Mouse (Mus musculus) bone marrow, adult 2 months (tissue): ENCODE measurements around the gene Il27. TPM values are rescaled to one million over a fixed set of nuclear protein-coding genes. Genes with fewer than 3 reads are reported as not detected.

Experiments
- H3K27ac ChIP-seq: fragments of 200-500 bp; 2 replicates; pipeline ENCODE4 v1.5.1; 2012; ENCODE audit warnings: low read depth, mild to moderate bottlenecking, control low read depth, inconsistent platforms, low read length; ENCODE audit not compliant: control insufficient read depth, poor library complexity, insufficient read depth
- H3K4me1 ChIP-seq: fragments of 200-500 bp; 2 replicates; pipeline ENCODE4 v1.6.1; 2011; ENCODE audit warnings: low read length; ENCODE audit not compliant: control insufficient read depth, insufficient read depth
- H3K4me3 ChIP-seq: fragments of 200-500 bp; replicated peaks from 2 replicates; pipeline ENCODE3; 2011; ENCODE audit warnings: mild to moderate bottlenecking, low read depth, low read length, control low read depth; ENCODE audit not compliant: control insufficient read depth
- CTCF ChIP-seq: fragments of 200-500 bp; IDR thresholded peaks from 2 replicates; pipeline ENCODE4 v1.5.1; 2011; ENCODE audit warnings: low read length, control low read depth; ENCODE audit not compliant: control insufficient read depth, insufficient read depth
- POLR2A ChIP-seq: fragments of 200-500 bp; IDR thresholded peaks from 2 replicates; pipeline ENCODE4 v1.6.1; 2011; ENCODE audit warnings: low read depth, mild to moderate bottlenecking, control low read depth, low read length, borderline replicate concordance; ENCODE audit not compliant: control insufficient read depth
- WGBS: fragments of 180-500 bp; shearing (Covaris S2); methylation state at CpG from one replicate; pipeline ENCODE4 v1.1.7; 2018; 5-methylcytosine and 5-hydroxymethylcytosine counted together
- polyA plus RNA-seq: library from polyadenylated mRNA; stranded (reverse); fragments of >200 nt; gene quantifications from 2 replicates; pipeline ENCODE4 v1.2.4, GENCODE M21; 2011; ENCODE audit warnings: low replicate concordance; ENCODE audit not compliant: missing spikeins, insufficient read depth, insufficient read length

Gene Il27
- polyA plus RNA-seq, 1 experiment: 6.0 TPM

- TF ChIP-seq POLR2A: no peak
- no peak for TF ChIP-seq CTCF
- no peaks in the 10 kb centered on the region; the same call in 1 of the 2 replicates for H3K4me1 ChIP-seq
- 7% methylated on average over 6 of the region's 6 CpGs for WGBS
- peak overlapping the region; percentile 79 for H3K4me3 ChIP-seq
- peak overlapping the region; percentile 90 for H3K27ac ChIP-seq
Measured at GRCm38 (mm10) chr7:126583761-126584160, 11.0 kb downstream of the Il27 start.

DNA sequence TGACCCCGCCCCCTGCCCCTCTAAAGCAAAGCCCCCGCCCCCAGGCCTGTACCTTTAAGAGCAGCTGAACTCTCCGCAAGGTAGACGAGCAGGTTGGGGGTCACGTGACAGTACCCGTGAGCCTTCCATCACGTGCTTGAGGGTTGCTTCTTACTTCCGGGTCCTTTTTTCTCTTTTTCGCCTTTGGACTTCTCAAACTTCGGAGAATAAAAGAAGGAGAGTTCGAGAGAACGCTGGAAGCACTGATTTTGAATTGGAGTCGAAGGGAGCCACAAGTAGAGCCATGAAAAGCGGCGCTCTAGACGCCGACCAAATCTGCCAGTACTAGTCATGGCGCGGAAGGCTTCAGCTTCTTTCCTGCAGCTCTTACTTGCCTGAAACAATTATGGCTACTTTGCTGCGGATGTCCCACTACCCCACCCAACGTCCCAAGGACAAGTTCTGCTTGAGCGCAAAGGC, 11.5 kb downstream of the Il27 start:
- H3K4me3 ChIP-seq: peak overlapping the region; percentile 79
- H3K4me1 ChIP-seq: no peaks in the 10 kb centered on the region; the same call in 1 of the 2 replicates
- H3K27ac ChIP-seq: peak overlapping the region; percentile 75
- WGBS: under 1% methylated on average over 22 of the region's 22 CpGs
- TF ChIP-seq POLR2A (no peak; the same call in 1 of the 2 replicates), CTCF (no peak)

GRCm38 (mm10) chr7:126582759-126583158, 12.0 kb downstream of the Il27 start:
- Histone ChIP-seq H3K4me3 (peak overlapping the region; percentile 79), H3K27ac (no peak overlapping the region), H3K4me1 (no peaks in the 10 kb centered on the region; the same call in 1 of the 2 replicates)
- 20% methylated on average over 20 of the region's 20 CpGs for WGBS
- TF ChIP-seq CTCF (no peak), POLR2A (no peak)

DNA sequence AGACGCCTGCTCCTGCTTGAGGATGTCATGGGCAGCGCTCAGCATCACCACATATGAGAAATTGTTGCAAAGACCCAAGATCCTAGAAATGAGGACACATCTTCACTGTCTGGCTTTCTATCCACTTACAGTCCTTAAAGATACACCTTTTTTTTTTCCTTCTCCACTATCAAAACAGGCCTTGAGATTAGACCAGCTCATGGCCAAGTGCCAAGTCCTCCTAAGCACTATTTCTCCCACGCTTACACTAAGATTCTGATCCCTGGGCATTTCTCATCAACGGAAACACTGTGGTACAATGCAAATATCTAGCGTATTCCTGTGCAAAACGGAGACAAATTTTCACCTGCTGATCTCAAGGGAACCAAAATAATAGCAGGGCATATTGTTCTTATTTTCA, 13.1 kb downstream of the Il27 start:
- H3K4me3 ChIP-seq: no peak overlapping the region
- TF ChIP-seq POLR2A: no peak
- H3K4me1 ChIP-seq: no peaks in the 10 kb centered on the region; the same call in 1 of the 2 replicates
- WGBS: 80% methylated on average over 6 of the region's 6 CpGs
- H3K27ac ChIP-seq: no peak overlapping the region

DNA sequence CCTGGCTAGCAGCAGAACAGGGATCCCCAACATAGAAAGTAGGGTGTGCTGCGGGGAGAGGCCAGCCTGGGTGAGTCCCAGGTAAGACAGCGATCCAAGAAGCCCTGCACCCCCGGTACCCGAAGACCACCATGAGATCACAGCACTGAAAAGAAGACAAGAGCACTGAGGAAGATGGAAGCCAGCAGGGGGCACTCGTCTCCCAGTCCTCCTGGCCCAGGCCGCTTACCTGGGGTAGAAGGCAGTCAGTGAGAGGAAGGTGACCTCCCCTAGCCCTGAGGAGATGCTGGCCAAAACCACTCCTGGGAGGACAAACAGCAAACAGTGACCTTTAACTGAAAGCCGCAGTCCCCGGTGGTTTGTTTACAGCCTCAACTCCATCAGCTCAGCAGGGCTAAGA, 15.6 kb downstream of the Il27 start:
- TF ChIP-seq CTCF (peak; percentile 66), POLR2A (no peak)
- no peak overlapping the region for H3K27ac ChIP-seq
- no peak overlapping the region for H3K4me3 ChIP-seq
- no peaks in the 10 kb centered on the region for H3K4me1 ChIP-seq
- WGBS: 71% methylated on average over 8 of the region's 8 CpGs

- H3K27ac ChIP-seq: no peak overlapping the region
- 53% methylated on average over 8 of the region's 8 CpGs for WGBS
- no peak for TF ChIP-seq POLR2A
- TF ChIP-seq CTCF: peak; percentile 67
- H3K4me1 ChIP-seq: no peaks in the 10 kb centered on the region
- H3K4me3 ChIP-seq: no peak overlapping the region
Measured at GRCm38 (mm10) chr7:126576946-126577345, 17.8 kb downstream of the Il27 start.

DNA sequence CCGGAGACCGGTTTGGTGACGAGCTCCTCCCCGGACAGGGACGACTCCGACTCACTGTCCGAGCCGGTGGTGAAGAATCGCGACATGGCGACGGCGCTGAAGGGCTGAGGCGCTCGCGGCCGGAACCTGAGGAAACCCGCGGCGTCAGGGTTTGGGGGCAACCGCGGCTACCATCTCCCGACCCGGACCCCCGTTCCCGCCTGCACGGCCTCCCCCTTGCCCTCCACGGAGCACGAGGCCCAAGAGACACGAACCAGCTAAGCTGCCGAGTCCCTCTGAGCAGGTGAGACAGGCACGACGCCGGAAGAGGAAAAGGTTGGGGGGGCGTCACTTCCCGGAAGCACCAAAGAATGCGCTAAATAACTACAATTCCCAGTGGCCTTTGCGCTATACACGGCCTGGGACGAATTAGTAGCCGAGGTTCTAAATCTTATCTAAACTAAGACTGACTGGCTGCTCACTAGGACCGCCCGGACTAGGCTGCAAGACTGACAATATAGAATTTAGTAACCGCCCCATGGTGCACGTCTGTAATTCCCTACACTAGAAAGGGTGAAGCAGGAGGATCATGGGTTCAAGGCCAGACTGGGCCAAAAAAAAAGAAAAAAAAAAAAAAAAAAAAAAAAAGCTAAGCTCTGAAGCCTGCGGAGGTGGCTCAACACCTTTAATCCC, 28.5 kb downstream of the Il27 start, which contains the start of gene Eif3c:
Gene Eif3c, minus strand, starts transcription at position 318 of the 672 bp plus-strand sequence.
- peak; percentile 57; the same call in 1 of the 2 replicates for TF ChIP-seq POLR2A
- TF ChIP-seq CTCF: no peak
- no peaks in the 10 kb centered on the region for H3K4me1 ChIP-seq
- WGBS: under 1% methylated on average over 46 of the region's 46 CpGs

GRCm38 (mm10) chr7:126565693-126566092, 29.0 kb downstream of the Il27 start:
- TF ChIP-seq POLR2A (no peak), CTCF (no peak)
- peak overlapping the region; percentile 64 for H3K27ac ChIP-seq
- H3K4me3 ChIP-seq: peak overlapping the region; percentile 99
- H3K4me1 ChIP-seq: no peaks in the 10 kb centered on the region
- WGBS: under 1% methylated on average over 28 of the region's 28 CpGs

More for the DNA sequence above, 28.5 kb downstream of the Il27 start, which contains the start of gene Eif3c:
- Histone ChIP-seq H3K27ac (peak within 1 kb of the TSS; percentile 64), H3K4me3 (peak within 1 kb of the TSS; percentile 99)

DNA sequence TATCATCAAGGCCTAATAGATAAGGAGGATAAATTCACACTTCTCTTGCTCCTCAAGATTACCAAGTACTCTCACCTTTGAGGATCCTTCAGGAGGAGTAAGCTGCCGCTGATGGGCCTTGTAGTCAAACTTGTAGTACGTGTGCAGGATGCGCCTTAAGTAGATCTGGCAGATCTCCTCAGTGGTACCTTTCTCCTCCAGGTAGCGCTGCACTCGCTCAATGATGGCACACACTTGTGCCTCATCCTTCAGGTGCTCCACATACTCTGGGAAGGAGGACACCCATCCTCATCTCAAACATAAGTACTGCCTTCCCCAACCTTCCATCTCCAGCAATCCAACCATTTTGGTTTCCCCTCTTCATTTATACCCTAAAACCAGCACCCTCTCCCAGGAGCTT, 38.1 kb downstream of the Il27 start:
- H3K27ac ChIP-seq: no peak overlapping the region
- no peak overlapping the region for H3K4me3 ChIP-seq
- TF ChIP-seq CTCF (no peak), POLR2A (no peak)
- H3K4me1 ChIP-seq: no peaks in the 10 kb centered on the region
- WGBS: 93% methylated on average over 5 of the region's 5 CpGs
